Mouse (Mus musculus) embryo, embryonic 10 days (tissue): ENCODE measurements at regions not wholly inside any gene's neighbourhood (a gene's known extent, or its start where the extent isn't known, plus 50 kb on each side); places are given as distances from the start of the nearest gene placed in this dataset.

Experiments used
- DNase-seq: peaks from one replicate; pipeline ENCODE4 v3.0.0-alpha.2; 2015; ENCODE audit warnings: low spot score

DNA sequence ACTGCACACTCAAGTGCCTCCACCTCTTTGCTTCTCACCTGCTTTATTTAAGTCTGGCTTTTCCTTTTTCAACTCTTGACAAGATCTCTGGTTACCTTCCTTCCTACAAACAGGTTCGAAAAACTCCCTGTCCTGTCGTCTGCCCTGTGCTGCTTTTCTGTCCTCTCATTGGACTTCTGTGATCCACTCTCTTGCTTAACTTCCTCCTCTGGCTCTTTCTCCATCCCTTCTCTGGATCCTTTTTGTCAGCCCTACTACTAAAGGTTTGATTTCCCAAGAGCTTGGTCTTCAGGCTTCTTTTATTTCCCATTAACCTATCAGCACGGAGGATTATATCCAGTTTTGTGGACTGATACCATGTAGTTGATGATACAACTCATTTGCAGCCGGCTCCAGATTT, 149.8 kb downstream of the Satb1 start:
- DNase-seq: no peak

GRCm38 (mm10) chr17:51682368-51682767, 150.7 kb downstream of the Satb1 start:
- DNase-seq: no peak

GRCm38 (mm10) chr17:51677451-51677850, 155.6 kb downstream of the Satb1 start:
- DNase-seq: no peak

GRCm38 (mm10) chr17:51658408-51658807, 174.7 kb downstream of the Satb1 start:
- no peak for DNase-seq

GRCm38 (mm10) chr17:51653881-51654280, 179.2 kb downstream of the Satb1 start:
- DNase-seq: no peak

DNA sequence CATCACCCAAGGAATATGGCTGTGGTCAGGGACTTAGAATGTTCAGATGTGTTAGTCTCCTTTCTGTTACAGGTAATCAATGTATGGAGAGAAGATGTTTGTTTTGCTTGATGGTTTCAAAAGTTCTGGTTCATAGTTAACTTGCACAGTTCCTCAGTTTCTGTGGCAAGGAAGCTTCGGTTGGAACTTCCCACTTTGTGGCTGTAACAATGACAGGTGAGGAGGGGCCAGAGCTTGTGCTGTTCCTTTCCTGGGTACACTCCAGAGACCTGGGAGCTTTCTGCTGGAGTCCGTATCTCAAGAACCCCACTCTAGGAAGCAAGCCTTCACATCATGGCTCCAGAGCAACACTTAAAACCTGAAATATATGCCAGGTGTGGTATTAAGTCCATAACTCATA, 181.2 kb downstream of the Satb1 start:
- DNase-seq: no peak

DNA sequence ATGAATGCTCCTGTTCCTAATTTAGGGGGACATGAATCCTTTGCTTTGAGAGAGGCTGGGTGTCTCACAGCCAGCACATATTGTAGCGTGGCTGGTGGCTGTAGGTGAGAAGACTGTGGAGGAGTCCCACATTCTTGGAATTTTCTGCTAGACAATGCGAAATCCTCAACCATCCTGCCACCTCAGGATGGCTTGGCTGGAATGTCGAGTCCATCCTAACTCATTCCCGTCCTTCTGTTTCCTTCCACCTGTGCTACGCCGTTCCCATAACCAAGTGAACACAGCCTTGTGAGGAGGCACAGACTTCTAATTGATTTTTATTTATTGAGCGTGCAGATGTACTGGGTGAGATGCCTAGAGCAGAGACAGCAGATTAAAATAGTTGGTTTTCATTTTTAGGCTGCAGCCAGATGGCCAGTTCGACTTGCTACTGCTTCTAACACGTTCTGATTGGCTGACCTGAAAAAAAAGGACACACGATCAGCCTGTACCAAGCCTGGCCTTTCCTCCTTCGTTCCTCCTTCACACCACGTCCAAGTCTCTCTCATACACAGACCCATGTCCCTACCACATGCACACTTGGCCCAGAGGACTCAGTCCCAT, 183.8 kb downstream of the Satb1 start:
- no peak for DNase-seq

DNA sequence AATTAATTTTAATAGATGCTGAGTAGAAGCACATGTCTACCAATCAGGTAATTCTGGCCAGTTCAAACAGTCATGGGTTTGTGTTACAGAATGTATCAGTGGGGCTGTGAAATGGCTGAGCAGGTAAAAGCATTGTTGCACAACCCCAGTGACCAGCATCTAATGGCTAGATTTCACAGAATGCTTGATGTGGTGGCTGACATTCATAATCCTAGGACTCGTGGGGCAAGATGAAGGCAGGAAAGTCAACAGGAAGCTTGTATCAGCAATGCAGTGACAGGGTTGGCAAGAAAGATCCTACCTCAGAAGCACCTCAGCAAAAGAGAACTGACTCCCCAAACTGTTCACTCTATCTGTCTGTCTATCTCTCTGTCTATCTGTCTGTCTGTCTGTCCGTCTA, 186.7 kb downstream of the Satb1 start:
- DNase-seq: no peak

DNA sequence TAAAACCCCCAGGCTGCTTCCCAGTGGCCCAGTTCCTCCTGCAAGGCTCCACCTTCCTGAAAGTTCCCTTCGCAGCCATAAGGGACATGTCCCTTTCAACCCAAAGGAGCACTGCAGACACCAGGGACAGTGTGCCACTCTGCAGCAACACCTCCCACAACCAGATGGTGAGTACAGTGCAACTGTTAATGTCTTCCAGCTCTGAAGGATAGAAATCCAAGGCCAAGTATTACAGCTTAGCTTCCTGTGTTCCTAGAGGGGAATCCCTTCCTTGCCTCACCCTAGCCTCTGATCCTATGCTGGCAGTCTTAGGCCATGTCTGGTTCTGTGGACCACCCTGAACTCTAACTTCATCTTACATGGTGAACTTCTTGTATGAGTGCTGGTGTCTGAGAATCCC, 187.2 kb downstream of the Satb1 start:
- no peak for DNase-seq

DNA sequence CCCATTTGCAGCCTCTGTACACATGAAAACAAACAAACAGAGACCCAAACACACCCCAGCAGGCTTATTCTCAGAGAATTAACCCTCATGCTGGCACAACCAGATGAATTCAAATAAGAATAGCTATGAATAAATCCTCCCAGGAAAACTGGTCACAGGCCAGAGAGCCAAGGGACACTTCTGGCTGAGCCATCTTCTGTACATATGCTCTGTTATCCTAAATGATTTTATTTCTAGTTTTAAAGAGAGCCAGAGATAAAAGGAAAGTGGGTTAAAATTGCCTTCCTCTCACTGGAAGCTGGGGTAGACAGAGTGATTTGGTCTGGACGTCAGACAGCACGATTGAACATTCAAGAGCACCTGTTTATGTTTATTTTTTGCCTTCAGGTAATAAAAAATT, 190.4 kb downstream of the Satb1 start:
- DNase-seq: no peak

- DNase-seq: no peak
These were observed 197.2 kb downstream of the Satb1 start for GRCm38 (mm10) chr17:51635913-51636312.

DNA sequence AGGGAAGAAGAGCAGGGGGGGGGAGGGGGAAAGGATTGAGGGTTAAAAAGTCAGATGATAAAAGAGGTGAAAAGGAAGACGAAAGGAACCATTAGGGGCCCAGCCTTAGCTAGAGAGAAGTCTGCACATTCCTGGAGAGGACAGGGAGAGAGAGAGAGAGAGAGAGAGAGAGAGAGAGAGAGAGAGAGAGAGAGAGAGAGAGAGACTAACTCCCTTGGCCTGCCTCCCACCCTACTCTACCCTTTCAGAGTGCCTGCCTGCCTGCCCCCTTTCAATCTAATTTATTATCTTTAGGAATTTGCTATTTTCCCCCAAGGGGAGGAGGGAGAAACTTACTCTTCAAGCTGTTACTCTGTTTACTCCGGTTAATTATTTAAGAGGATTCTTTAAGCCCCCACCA, 201.5 kb downstream of the Satb1 start:
- no peak for DNase-seq

- DNase-seq: no peak
These were observed 212.6 kb downstream of the Satb1 start for GRCm38 (mm10) chr17:51620528-51620927.

DNA sequence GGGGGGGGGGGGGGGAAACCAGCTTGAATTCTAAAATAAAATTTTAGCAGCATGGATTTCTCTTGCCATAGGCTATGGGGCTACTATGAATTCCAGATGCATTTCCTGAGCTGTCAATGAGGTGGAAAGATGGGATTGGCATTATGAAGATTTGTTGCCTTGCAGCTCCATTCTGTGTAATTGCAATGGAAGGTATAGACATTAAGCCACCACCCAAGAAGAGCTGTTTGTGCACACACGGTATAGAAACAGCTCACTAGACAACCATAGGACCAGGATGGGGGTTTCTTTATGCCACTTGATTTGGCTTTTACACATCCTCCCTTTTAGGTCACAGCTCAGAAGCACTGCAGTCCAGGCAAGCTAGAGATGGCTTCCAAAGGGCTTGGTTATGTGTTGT, 247.8 kb downstream of the Satb1 start:
- DNase-seq: no peak

DNA sequence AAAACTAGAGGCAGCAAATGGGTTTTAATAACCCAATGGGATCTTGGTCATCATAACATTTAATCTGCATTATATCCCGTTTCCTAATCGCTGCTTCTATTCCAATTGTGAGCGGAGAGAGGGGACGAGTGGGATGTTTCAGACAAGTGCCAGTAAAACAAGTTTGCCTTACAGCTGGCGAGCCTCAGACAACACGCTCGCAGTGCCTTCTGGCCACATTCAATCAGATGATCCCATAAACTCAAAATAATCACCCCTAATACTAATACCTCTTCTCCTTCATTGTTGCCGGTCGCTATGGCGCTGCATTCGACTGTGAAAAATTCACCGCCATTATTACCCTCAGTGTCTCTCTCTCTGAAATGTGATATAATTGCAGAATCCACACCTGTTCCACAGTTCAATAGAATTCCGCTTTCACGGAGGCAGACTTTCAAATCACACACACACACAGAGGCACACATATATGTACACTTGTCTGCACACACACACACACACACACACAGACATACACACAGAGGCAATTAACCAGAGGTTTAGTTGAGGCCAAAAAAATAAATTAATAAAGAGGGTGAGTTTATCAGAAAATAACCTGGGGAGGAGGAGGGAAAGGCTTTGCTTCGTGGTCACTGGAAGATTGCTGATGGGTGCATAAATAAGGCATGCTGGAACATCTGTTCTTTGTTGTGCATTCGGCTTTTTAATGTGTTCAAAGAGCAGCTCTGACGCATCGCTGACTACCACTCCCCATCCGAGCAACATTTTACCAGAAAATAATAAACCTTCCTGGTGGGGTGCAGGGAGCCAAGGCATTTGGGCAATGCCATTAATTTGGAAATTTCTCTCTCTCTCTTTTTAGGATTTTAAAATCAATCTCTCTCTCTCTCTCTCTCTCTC, 248.9 kb downstream of the Satb1 start:
- DNase-seq: no peak

DNA sequence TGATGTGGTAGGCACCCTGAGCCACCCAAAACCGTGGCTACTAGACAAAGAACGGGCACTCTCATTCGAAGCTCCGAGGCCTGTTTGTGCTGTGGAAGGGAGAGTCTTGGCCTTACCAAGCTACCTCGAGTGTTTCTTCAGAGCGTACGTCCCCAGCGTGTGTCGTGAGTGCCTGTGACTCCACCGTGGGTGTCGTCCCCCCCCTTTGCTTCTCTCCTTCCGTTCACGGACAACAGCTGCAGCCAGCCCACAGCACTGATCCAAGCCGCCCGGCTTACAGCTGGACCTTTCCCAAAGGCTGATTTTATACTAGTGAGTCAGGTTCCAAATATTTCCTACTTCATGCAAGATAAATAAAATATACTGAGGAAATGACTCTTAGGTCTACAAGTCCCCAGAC, 249.8 kb downstream of the Satb1 start:
- no peak for DNase-seq

DNA sequence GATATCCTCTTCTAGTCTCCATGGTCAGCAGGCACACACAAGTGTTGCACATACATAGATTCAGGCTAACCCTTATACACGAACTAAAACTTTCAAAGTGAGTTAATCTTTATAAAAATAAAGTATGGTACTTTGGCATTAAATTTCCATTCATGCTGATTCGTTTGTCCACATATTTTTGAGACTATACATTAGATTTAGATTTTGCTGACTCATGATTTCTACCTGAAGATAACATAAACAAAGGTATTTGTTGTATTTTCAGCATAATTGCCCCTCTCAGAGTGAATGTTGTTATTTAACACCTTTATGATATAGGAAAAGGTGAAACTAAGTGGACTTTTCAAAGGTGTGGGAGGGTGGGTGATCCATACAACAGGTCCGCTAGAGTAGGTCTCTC, 277.2 kb downstream of the Satb1 start:
- DNase-seq: no peak

GRCm38 (mm10) chr17:51554446-51554845, 278.6 kb downstream of the Satb1 start:
- no peak for DNase-seq

GRCm38 (mm10) chr17:51552277-51553015, 280.6 kb downstream of the Satb1 start:
- no peak for DNase-seq

- DNase-seq: peak; percentile 57
These were observed 286.1 kb downstream of the Satb1 start for GRCm38 (mm10) chr17:51546999-51547398.

DNA sequence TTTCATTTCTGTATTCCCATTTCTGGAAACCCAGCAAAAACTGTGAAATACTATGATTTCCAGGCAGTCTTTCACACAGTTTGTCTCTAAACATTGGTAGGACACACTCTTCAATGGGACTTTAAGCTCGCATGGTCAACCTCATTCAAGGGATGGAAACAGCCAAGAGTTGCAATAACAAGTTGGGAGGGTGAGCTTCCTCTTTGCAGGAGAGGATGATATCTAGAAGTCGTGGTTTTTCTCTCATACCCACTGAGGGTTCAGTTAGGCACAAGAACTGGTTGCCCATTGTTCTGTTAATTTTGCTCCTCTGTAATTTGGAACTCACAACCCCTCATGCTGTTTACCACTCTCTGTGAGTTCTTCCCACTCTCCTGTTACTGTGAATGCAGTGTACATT, 290.5 kb downstream of the Satb1 start:
- no peak for DNase-seq

GRCm38 (mm10) chr17:51534678-51535077, 298.4 kb downstream of the Satb1 start:
- DNase-seq: no peak

- peak; percentile 35 for DNase-seq
These were observed 298.8 kb downstream of the Satb1 start for GRCm38 (mm10) chr17:51534270-51534669.
